Mouse (Mus musculus): Measurements from ENCODE around the gene Nms.

Nms gene

DNA sequence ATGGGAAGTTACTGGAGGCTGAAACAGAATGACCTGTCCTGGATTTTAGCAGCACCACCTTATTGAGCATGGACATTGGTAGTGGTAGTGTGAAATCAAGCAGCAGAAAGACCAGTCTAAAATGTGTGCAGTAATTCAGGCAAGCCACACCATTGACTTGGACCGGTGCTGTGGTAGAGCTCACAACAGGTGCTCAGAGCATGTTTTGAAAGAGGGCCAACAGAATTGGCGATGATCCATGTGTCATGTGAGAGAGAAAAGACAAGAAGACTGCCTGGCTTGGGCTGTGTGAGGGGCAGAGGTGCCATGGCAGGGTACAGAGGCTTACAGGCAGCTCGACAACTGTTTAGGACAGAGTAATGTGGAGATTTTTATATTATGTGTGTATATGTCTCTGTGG lies 53.4 kb downstream of the Nms start:
- intact Hi-C loops (cut with DNase I) = no loop called here

All from adrenal gland (tissue).